Mouse (Mus musculus) spleen, postnatal 14 days (tissue): ENCODE data around the gene Nucks1.
A peak's percentile ranks its signal among the peaks of the same experiment; 100 is the strongest.

Experiments used
- DNase-seq, 2 experiments: peaks; one replicate each; pipeline ENCODE4 v3.0.0; 2021 to 2022; ENCODE audit warnings: low spot score in 2 of 2

Gene Nucks1

GRCm38 (mm10) chr1:131965818-131966217 lies 55.5 kb downstream of the Nucks1 start:
- no peak for DNase-seq

GRCm38 (mm10) chr1:131967336-131967735 lies 57.0 kb downstream of the Nucks1 start:
- DNase-seq = no peak

GRCm38 (mm10) chr1:131968556-131968955 lies 58.2 kb downstream of the Nucks1 start:
- no peak for DNase-seq

GRCm38 (mm10) chr1:131968983-131969382 lies 58.6 kb downstream of the Nucks1 start:
- no peak for DNase-seq

- no peak for DNase-seq
Measured at GRCm38 (mm10) chr1:131969825-131970224, 59.5 kb downstream of the Nucks1 start.

GRCm38 (mm10) chr1:131970322-131970660 lies 60.0 kb downstream of the Nucks1 start:
- no peak for DNase-seq

GRCm38 (mm10) chr1:131970661-131971520 lies 60.6 kb downstream of the Nucks1 start:
- no peak for DNase-seq

GRCm38 (mm10) chr1:131971771-131972497 lies 61.6 kb downstream of the Nucks1 start:
- no peak for DNase-seq

- DNase-seq = no peak
Measured at GRCm38 (mm10) chr1:131972498-131973334, 62.4 kb downstream of the Nucks1 start.

GRCm38 (mm10) chr1:131973991-131974390 lies 63.7 kb downstream of the Nucks1 start:
- DNase-seq = no peak

GRCm38 (mm10) chr1:131976886-131977285 lies 66.6 kb downstream of the Nucks1 start:
- no peak for DNase-seq

- no peak for DNase-seq
Measured at GRCm38 (mm10) chr1:131980471-131980870, 70.1 kb downstream of the Nucks1 start.

- DNase-seq = peak; percentile 42 to 69
Measured at GRCm38 (mm10) chr1:131981378-131982013, 71.2 kb downstream of the Nucks1 start.

- DNase-seq = peak; percentile 66 to 79
Measured at GRCm38 (mm10) chr1:131982907-131983306, 72.6 kb downstream of the Nucks1 start.

GRCm38 (mm10) chr1:131983806-131984205 lies 73.5 kb downstream of the Nucks1 start:
- no peak for DNase-seq
